Comparison of ENCODE assay signal across 8 mouse cellular contexts in the genomic region with DNA sequence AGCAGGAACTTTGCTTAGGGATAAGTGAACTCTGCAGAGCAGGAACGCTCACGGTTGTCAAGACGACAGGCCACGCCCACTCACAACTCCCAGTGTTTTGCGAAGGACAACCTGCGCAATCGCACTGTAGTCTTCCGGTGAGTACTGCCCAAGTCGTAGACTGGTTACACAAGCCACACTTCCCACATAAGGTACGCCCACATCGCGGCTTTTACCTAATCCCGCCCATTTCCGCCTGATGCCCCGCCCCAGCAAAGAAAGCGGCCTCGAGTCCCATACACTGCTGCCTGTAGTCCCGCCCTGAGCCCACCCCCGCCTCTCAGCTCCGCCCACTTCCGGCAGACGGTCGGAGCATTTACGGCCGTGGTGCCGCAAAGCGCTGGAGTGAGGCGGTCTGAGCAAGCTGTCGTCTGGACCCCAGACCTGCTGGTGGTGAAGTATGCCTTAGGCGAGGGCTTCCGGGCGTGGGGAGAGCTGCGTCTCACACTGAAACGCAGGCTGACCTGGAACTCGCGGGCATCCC. TPM values are rescaled to one million over a fixed set of nuclear protein-coding genes. Genes with fewer than 3 reads are reported as not detected.
DNase-seq lines count a peak whose midpoint lies in the region; ATAC-seq and TF ChIP-seq lines count a peak whose summit lies in the region.

Gene Casc1, minus strand, starts transcription at position 190 of the 523 bp plus-strand sequence.
Gene Etfrf1, plus strand, starts transcription at position 319 of the 523 bp plus-strand sequence.

- no peak for TF ChIP-seq CTCF in gastrocnemius, adult 2 months (IDR thresholded peaks at IDR 0.05)
- TF ChIP-seq CTCF in hindbrain, postnatal 0 days (IDR thresholded peaks at IDR 0.05; ENCODE audit: low read depth): no peak
- no peak for TF ChIP-seq CTCF in left cerebral cortex, adult 2 months (IDR thresholded peaks at IDR 0.05)

- peak within 1 kb of the TSS; percentile 96 for H3K27ac ChIP-seq in gastrocnemius, adult 2 months
- H3K27ac ChIP-seq in hindbrain, postnatal 0 days: peak within 1 kb of the TSS; percentile 99
- peak within 1 kb of the TSS; percentile 96 for H3K27ac ChIP-seq in left cerebral cortex, adult 2 months

- peaks cover 11% of the 10 kb centered on the region; the same call in 1 of the 2 replicates for H3K4me1 ChIP-seq in hindbrain, postnatal 0 days (ENCODE audit: insufficient read depth, low read length)

- no peaks in the 10 kb centered on the region for H3K27me3 ChIP-seq in hindbrain, postnatal 0 days (ENCODE audit: insufficient read depth, low read length)

- ATAC-seq in common myeloid progenitor, adult 5-6 weeks (replicated peaks; ENCODE audit: low read depth, poor library complexity, severe bottlenecking): peak; percentile 87
- peak; percentile 100 for ATAC-seq in hindbrain, postnatal 0 days
- peak; percentile 87 for ATAC-seq in megakaryocyte, adult 5-6 weeks (ENCODE audit: poor library complexity, severe bottlenecking)

- H3K9me3 ChIP-seq in hindbrain, postnatal 0 days (ENCODE audit: low read length): no peaks in the 10 kb centered on the region

- WGBS in hindbrain, postnatal 0 days: under 1% methylated on average over 36 of the region's 36 CpGs

- peak; percentile 100 for DNase-seq in ZHBTc4 (ENCODE audit: low read depth, low spot score)
- DNase-seq in gastrocnemius, adult 2 months: peak; percentile 98
- peak; percentile 99 for DNase-seq in hindbrain, postnatal 0 days (ENCODE audit: low spot score)
- peak; percentile 97 to 98 for DNase-seq in left cerebral cortex, adult 2 months (ENCODE audit: extremely low spot score in 1 of 2, low spot score in 2 of 2)
- DNase-seq in right cerebral cortex, adult 2 months (ENCODE audit: low spot score in 2 of 2): peak; percentile 98 to 99
- DNase-seq in urinary bladder, postnatal 14 days (ENCODE audit: low spot score): peak; percentile 99

- peak within 1 kb of the TSS; percentile 88 for H3K9ac ChIP-seq in hindbrain, postnatal 0 days (replicated peaks; ENCODE audit: low read length)

- intact Hi-C loops in gastrocnemius, adult 2 months (cut with DNase I): loop anchor here (5.0 kb wide), 1 partner anchor 36 kb away; no protein-coding TSS in a partner anchor
- intact Hi-C loops in left cerebral cortex, adult 2 months (cut with DNase I): loop anchor here (1.0 kb wide), 2 partner anchors 39 to 130 kb away; partner anchors contain the start of gene Kras

- H3K4me2 ChIP-seq in hindbrain, postnatal 0 days (ENCODE audit: low read depth, low read length): peak within 1 kb of the TSS; percentile 72

- H3K4me3 ChIP-seq in gastrocnemius, adult 2 months: peak within 1 kb of the TSS; percentile 93
- H3K4me3 ChIP-seq in hindbrain, postnatal 0 days (ENCODE audit: low read length): peak within 1 kb of the TSS; percentile 77
- H3K4me3 ChIP-seq in left cerebral cortex, adult 2 months: peak within 1 kb of the TSS; percentile 77

- no peaks in the 10 kb centered on the region; the same call in 1 of the 2 replicates for H3K36me3 ChIP-seq in hindbrain, postnatal 0 days (ENCODE audit: insufficient read depth, low read length)

RNA-seq across cellular contexts. Expression of gene Casc1, which starts in this region (rescaled TPM):
- 1.1 and 2.3 TPM in 2 replicates for total RNA-seq in common myeloid progenitor, adult 5-6 weeks (2017)
- total RNA-seq in gastrocnemius, adult 2 months (2021): under 1 TPM; 0.18 to 0.36 TPM
- 1.5 and 1.7 TPM in 2 replicates for total RNA-seq in hindbrain, postnatal 0 days (2014; rRNA removed)
- polyA plus RNA-seq in hindbrain, postnatal 0 days (2015; fragmentation: Nextera tagmentation; extraction: Ambion mirVana): 0.80 and 1.2 TPM in 2 replicates
- 1 to 10 TPM; 1.3 to 1.9 TPM for total RNA-seq in left cerebral cortex, adult 2 months (2021)
- 0.52 and 1.3 TPM in 2 replicates for total RNA-seq in megakaryocyte, adult 5-6 weeks (2015)
- 0.28 and 0.55 TPM in 2 replicates for total RNA-seq in megakaryocyte, adult 5-6 weeks (2017)

RNA-seq across cellular contexts. Expression of gene Etfrf1, which starts in this region (rescaled TPM):
- 22.3 and 22.7 TPM in 2 replicates for total RNA-seq in common myeloid progenitor, adult 5-6 weeks (2017)
- 10 to 100 TPM; 51.1 to 66.7 TPM for total RNA-seq in gastrocnemius, adult 2 months (2021)
- total RNA-seq in hindbrain, postnatal 0 days (2014; rRNA removed): 10.9 and 11.8 TPM in 2 replicates
- 33.5 and 36.3 TPM in 2 replicates for polyA plus RNA-seq in hindbrain, postnatal 0 days (2015; fragmentation: Nextera tagmentation; extraction: Ambion mirVana)
- 10 to 100 TPM; 22.5 to 23.4 TPM for total RNA-seq in left cerebral cortex, adult 2 months (2021)
- 28.2 and 30.7 TPM in 2 replicates for total RNA-seq in megakaryocyte, adult 5-6 weeks (2015)
- total RNA-seq in megakaryocyte, adult 5-6 weeks (2017): 23.4 and 24.1 TPM in 2 replicates

Comparison
In these comparisons a context has a peak if more than half of its experiments do, and no peak if none do; other contexts are left out.
1. Peak in every context shown above with its lines: DNase-seq, ATAC-seq, H3K4me3 ChIP-seq and H3K27ac ChIP-seq.